Mouse (Mus musculus): ENCODE results near the gene Abca1.
A peak's percentile ranks its signal among the peaks of the same experiment; 100 is the strongest.

The Abca1 gene

DNA sequence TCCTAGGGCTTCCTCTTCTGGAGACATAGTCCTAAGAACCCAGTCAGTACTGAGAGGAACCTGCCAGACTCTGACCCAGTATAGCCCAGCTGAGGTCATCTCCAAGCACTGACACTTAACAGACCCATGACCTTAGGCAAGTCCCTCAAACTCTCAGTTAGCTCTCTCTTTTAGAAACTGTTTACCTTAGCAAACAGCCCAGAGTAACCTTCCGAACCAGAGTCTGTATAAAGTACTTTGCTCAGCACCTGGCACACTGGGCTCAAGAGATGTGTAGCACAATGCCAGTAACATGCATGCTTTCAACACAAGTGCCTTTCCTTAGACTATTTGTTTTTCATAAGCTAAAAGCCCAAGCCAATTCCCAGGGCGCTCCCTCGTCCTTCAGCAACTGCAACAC, 79.4 kb downstream of the Abca1 start:
- DNase-seq: no peak

DNA sequence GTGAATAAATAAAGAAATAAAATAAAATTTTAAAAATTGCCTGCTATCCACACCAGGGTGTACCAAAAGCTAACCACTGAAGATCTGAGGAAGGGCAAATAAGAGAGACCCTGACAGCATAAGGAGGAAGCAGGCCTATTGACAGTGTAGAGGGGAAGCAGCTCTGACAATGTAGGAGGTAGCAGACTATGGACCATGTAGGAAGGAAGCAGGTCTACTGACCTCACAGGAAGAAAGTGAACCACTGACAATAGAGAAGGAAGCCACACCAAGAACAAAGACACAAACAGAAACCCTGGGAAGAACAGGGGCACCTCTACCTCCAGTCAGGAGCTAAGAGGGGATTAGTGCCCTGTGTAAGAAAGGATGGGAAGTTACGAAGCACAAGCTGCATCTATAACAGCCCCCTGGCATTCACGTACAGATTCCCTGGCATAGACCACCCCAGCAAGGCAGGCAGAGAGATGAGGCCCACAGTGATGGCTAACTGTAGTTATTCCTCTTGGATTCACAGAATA, 80.8 kb downstream of the Abca1 start:
- DNase-seq: no peak

DNA sequence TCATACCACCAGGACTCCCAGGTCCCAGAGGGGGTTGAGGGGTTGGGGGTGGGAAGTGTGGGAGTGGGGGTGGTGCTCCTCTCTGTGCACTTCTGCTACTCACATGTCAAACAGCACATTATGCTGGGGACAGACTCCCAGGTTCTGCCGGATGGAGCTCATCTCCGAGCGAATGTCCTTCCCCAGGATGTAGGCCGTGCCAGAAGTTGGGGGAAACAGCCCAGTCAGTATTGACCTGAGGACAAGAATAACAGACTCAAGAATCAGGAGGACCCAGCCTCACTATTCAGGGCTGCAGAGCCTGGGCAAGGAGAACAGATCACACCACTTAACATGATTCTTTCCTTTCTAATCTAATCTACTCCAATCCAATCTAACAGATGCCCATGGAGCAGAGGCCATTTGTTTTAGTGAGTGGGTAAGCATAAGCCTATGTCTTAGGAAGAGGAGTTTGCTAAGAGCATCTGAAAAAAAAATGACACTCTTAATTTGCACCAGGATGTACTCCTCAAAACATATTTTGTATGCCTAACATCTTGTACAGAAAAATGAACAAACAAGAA, 82.8 kb downstream of the Abca1 start:
- DNase-seq: no peak

DNA sequence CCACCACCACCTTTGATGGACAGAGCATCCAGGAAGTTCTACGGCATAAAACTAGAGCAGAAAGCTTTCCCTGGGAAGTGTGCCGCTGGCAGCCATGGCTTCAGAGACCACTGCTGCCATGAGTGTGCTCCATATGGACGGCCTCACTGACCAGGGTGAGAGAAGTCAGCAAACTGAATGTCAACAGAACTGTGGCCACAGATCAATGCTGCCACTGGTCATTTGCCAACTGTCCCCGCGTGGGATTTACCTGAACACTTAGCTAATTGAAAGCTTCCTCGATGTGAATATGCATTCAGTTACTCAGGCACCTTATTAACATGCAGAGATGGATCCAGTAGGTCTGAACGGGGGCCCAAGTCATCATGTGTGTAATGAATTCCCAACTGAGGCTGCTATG, 86.7 kb downstream of the Abca1 start:
- DNase-seq: no peak

DNA sequence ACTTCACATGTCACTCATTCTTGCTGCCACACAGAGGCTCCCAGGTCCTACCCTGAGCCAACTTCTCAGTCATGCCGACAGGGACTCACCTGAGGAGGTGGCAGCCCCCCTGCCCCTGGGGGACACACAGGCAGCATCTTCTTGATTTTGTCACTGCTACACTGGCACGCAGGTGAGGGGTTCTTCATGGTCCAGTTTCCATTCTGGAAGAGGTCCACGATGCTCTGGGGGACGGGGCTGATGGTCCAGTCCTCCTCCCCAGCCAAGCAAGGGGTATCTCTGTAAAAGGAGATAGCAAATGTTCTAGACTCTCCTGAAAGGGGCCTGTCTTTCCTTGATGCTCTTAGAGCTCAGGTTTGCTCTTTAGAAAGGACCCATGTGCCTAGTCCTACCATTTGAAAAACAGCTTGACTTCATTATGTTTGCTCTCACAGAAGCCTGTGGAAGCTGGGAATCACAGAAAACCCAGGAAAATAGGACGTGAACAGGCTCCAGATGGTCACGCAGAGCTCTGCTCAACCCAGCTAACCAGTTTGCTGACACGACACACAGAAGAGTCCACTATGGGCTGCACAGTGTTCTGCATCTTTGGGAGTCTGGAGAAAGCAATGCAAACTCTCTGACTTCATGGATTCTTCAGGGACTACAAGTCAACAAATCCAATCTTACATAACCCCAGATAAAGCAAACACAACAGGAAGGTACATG, 97.2 kb downstream of the Abca1 start:
- DNase-seq: no peak

DNA sequence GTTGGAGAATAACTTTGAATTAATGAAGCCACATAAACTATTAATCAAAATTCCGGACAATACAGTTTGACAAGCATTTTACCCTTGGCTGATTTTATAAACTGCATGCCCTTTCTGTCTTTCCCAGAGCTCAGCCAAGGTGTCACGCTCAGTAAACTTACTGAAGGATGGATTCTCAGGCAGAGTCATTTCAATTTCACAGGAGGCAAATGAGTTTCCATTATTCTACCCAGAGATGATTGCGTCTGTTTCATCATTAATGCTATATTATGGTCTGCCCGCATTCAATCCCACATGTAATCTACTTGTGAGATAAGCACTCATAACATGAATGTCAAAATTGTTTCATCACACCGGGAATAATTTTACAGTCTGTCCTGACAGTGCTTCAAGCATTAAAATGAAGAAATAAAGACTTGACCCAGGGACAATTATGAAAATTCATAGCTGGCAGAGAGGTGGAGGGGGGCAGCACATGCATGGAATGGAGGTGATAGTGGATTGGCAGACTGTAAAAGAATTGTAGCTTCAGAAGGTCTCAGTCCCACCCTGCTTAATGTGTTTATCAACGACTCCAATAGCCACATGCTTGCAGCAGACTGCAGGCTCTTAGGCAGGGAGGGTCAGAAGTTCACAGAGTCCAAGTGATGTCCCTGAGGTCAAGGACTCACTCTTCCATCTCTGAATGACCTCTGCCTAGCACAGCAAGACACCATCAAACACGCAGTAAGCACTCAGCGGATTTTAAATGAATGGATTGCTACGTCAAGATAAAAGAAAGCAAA, 113.3 kb downstream of the Abca1 start:
- DNase-seq: no peak

DNA sequence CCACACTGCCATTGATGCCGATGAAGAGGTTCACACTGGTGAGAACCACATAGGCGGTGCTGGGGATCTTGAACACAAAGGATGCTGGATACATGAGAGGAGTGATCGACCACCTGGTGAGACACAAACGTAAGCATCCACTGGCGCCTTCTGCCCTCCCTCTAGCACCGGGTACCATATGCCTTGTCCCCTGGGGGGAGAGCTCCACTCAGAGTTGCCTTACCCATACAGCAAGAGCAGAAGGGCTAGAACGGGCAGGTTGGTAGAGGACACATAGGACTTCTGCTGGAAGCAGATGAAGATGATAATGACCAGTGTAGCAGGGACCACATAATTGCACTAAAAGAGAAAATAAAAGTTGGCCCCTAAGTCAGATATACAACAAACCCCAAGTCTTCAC, 113.9 kb downstream of the Abca1 start:
- DNase-seq: no peak

DNA sequence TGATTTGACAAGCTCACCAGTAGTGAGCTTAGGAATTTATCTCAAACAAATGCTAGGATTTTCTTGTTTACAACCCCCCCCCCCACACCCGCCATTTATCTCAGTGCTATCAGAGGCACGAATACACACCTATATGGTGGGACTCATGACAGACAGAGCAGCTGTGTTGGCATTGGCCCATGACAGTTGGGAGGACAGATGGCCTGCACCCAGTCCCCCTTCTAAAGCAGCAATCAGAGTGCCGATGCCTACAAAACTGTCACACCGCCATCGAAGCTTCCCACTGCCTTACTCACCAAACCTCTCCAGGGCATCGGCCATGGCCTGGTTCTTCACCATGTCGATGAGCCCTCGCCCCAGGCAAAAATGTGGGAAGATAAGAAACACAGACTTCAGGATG, 115.9 kb downstream of the Abca1 start:
- no peak for DNase-seq

DNA sequence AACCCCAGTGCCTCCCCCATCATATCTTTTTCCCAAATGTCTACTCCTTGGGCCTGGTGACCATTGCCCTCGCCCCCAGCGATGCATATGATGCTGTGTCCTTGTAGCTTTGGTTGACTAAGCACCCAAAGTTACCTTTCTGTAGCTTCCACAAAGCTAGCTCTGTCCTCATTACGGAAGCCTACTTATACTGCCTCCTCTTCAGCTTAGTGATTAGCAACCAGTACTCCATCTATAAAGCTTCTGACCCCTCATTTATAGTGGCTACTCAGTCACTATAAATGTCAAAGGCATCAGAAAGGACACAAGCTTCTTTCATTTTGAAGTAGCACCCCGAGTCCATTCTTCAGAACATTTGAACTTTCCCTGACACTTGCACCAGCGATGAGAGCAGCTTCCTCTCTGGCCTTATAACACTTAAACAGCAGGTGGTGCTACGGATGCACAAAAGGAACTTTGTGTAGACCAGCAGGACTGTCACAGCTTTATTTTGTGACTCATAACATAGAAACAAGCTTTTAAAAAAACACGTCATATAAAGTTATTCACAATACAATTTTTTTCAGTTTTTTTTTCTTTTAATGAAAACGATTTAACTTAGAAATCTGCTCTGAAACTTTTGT, 129.3 kb downstream of the Abca1 start:
- DNase-seq: peak; percentile 41

DNA sequence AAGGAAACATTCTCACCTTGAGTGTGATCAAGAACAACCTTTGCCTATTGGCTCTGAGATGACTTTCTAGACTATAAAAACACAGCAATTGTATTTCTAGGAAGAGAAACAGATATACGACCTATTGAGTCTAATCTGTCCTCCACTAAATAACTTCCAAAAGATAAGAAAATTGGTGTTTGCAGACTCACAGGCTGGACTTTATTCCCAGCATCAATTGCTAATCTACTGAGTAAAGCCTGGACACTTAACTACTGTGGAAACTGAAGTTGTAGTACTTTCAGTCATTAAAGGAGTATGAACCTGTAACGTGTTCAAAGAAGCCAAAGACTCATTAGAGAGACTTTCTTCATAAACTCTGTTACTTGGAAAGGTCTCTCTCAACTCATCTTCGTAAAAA, 131.9 kb downstream of the Abca1 start:
- no peak for DNase-seq

DNA sequence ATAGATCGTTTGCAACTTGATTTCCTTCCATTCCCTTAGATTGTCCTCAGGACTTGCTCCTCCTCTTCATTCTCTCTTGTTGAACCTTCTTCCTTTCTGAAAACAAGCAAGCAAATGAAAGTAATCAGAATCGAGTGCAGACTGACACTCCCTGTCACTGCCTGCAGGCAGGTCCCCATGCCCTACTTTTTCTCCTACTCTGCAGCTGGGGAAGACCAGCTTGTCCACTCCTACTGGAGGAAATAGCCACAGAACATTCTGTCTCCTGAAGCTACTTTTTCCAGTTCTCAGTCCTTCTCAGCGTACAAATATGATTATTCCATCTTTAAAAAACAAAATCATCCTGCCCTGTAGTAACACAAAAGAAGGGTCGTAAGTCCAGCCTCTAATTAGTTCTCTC, 135.3 kb downstream of the Abca1 start:
- DNase-seq: no peak

DNA sequence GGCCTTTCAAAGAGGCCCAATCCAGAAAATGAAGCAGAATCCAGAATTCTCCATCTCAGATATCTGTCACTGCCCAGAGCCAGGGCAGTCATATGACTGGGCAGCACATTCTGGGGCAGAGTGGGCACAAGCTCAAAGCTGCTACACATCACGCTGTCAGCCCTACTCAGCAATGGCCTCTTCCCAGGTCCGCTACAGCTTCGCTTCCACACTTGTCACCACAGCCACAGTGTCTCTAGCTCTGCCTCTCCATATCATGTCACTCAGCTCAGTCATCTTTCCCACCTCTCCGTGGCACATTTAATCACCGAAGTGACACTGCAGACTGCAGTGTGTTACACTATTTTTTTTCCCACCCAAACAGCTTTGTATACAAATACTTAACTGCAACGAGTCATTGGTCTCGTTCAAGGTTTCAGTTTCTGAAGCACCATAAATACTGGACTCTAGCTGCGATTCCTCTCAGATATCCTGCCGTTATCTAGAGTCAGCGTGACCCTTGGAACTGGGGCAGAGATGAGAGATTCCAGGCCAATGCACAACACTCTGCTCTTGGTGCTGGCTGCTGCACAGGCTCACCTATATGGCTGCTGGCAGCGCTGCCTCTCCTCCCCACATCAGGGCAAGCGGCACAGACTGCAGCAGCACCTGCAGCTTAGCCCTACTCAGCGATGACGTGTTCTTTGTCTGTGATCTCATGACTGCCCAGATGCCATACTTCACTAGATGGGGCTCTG, 136.3 kb downstream of the Abca1 start:
- DNase-seq: no peak

DNA sequence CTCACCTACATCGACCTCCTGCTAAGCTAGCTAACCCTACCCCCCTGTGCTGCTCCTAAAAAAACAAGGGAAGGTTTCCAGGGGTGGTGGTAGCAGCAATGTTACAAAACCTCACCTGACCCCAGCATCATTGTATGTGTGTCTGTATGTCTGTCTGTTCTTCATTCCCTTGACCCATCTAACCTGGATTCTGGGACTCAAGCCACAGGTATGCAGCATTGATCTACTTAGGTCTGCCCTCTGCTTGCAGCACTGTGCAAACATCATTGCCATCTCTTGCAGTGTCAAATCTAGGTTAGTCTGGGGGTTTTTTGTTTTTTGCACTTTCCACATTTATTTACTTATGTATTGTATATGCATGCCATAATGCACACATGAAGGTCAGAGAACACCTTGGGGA, 141.3 kb downstream of the Abca1 start:
- no peak for DNase-seq

DNA sequence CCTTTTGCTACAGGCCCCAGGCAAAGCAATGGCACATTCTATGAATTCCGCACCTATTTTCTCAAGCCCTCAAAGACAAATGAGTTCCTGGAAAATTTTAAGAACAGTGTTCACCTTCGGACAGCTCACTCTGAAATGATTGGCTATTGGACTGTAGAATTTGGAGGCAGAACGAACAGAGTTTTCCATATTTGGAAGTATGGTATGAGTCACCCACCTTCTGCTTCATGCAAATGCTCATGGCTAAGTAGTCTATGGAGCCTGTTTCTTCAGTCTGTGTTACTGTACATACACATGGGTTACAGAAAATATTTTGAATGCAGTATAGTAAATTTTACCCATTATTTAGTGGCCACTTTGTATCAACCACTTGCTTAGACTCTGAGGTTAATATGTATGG, 144.7 kb downstream of the Abca1 start:
- DNase-seq: no peak

DNA sequence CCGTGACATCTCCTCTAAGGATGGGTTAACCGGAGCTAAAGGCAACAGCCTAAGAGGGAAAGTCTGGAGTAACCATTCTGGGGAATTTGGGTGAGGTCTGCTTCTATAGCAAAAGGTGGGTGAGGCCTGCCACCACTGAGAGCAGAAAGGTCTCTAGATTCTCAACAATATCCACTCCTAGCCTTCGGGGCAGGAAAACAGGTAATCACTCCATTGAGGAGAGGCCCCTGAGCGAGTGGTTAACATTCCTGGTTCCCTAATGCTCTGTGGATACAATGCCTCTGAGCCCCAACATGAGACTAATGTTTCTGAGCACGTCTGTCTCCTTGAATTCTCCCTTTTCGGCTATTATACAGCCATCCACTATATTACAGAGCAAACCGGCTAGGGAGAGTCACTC, 145.3 kb downstream of the Abca1 start:
- no peak for DNase-seq

DNA sequence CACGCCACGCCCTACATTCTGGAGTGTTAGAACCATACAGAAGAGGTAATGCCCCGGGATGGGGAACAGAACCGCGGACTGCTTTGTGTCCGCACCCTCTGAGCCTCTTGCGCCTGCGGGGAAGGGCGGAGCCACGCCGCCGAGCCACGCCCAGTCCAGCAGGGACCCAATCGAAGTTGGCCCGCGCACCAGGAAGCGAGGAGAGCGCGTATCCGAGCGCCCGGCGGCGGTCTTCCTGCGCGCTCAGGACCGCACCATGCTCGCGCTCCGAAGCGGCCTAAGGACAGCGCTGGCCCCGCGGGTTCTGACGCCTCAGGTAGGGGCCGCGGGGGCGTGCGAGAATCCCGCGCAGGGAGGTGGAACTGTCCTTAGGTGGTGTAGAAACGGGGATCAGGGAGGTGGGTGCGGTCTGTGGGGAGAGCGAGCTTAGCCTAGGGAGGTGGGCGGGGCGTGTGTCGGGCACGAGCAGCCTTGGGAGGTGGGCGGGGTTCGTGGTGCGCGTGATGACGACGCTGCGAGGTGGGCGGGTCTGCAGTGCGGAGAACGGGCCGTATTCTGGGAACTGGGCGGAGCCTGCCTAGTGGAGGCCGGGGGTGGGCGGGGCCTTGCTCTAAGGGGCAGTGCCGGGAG, 147.8 kb downstream of the Abca1 start, which contains the start of gene Nipsnap3b:
Gene Nipsnap3b (plus strand): TSS at position 149 of the 630 bp plus-strand sequence.
- DNase-seq: peak; percentile 99

DNA sequence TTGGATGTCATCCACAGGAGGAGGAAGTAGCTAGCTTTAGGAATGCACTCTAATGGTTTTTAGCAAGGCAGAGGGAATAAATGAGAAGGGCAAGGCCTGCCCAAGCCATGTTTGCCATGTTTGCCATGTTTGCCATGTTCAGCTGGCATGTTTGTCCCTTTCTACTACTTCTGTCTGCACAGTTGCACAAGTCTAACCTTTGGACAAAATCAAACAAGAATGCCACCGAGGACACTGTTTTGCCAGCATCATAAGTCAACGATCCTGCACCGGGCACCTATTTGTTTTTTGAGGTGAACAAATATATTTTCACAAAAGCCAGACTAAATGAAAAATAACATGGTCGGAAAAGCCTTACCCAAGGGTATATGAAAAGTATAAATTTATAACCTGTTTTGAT, 149.8 kb downstream of the Abca1 start:
- no peak for DNase-seq

DNA sequence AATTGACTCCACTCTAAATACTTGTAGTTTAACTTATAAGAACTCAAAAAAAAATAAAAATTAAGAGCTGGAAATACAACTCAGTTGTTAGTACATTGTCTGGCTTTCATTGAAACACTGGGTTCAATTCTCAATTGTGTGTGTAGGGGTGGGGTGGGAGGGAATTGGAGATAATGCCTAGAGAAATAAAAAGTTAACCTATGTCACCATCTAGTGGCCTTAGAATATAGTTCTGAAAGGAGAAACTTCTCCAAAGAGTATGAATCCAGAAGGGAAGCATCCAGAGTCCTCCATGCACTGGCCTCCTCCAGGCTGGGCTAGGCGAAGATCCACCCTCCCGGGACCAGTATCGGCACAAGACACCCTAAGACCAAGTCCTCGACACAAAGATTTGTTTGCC, 150.5 kb downstream of the Abca1 start:
- no peak for DNase-seq

DNA sequence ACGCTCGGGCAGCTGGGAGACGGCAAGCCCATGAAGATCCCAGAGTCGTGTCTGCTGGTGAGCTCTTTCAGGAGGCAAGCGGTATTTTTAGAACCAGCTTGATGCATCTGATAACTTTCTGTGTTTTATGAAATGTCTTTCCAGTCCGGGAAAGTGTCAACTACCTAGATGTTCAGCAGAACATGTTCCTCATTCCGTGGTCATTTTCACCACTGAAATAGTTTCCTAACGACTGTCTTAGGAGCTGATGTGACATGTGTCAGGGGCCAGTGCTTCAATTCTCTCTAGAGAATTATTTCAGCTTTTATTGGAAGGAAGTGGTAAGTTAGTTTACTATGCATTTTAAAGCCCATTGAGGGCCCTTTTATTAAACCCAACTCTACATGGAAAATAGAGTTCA, 159.5 kb downstream of the Abca1 start:
- no peak for DNase-seq

DNA sequence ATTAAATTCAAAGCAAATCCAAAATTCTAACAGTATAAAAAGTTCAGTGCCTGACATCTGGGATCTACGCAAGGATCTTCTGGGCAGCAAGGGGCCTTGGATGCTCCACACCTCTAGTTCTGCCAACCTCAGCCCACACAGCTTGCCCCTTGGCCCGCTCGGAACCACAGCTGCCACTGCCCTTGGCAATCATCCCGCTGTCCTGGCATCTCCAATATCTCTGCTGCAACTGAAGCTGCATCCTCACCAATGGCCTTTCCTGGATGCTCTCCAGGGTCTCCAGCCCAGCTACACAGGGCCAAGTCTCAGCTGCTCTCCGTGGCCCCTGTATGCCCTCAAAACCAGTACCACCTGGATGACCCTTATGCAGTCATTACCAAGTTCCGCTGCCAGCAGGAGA, 160.2 kb downstream of the Abca1 start:
- DNase-seq: no peak

DNA sequence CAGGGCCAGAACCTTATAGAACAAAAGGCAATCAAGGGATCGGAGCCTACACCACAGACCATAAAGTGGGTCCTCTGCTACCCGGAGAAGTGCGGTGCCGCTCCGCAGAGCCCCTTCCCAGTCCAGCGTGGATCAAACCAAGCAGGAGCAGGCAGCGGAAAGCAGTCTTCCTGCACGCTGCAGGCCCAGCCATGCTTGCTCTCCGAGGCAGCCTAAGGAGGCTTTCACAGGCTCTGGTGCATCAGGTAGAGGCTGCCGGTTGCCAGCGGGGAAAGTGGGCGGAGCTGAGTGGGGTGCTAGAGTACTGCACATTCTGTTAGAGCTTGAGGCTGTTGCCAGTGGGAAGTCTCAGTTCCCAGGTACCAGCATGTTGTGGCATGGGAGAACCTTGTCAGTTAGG, 170.4 kb downstream of the Abca1 start, which contains the start of gene Nipsnap3a:
Gene Nipsnap3a (plus strand): TSS at position 25 of the 400 bp plus-strand sequence.
- peak; percentile 15 for DNase-seq

DNA sequence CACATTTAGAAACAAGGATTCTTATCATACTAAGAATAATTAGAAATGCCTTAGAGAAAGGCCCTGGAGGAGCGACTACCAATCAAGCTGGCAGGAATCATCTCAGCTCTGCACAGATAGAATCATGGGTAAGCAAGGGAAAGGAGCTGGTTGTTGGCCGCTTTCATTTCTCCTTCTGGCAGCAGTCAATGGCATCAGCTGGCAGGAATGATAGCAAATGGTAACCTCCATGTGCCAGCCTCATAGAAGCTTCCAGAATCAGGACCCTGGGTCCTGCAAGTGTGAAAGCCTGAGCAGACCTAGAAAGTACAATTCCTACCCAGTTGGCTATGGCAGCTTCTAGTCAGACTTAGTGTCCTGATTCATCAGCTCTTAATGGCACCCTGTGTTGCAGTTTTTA, 173.4 kb downstream of the Abca1 start:
- DNase-seq: no peak

Data from lung, postnatal 10 days (tissue).